Mouse (Mus musculus) heart, embryonic 16.5 days (tissue): ENCODE measurements around the gene Sash3. TPM values are rescaled to one million over a fixed set of nuclear protein-coding genes. Genes with fewer than 3 reads are reported as not detected.

Source experiments
- ATAC-seq: fragments of 200-750 bp; cut with Nextera tagmentation; replicated peaks from 2 replicates; pipeline ENCODE4 v1.8.0; 2017; ENCODE audit warnings: moderate number of reproducible peaks; ENCODE audit not compliant: insufficient read depth, low FRiP score; ENCODE audit errors: extremely low read depth
- H3K27ac ChIP-seq: fragments of 300-500 bp; sonication (generic); 2 replicates; pipeline ENCODE4 v1.5.1; 2014; ENCODE audit warnings: mild to moderate bottlenecking, low read length, control low read depth, moderate library complexity
- H3K27me3 ChIP-seq: fragments of 300-500 bp; sonication (generic); 2 replicates; pipeline ENCODE4 v1.6.1; 2014; ENCODE audit warnings: low read length, mixed read lengths; ENCODE audit not compliant: control insufficient read depth, insufficient read depth
- H3K36me3 ChIP-seq: fragments of 300-500 bp; sonication (generic); 2 replicates; pipeline ENCODE4 v1.6.1; 2014; ENCODE audit not compliant: control insufficient read depth, insufficient read depth
- H3K4me1 ChIP-seq: fragments of 300-500 bp; sonication (generic); 2 replicates; pipeline ENCODE4 v1.6.1; 2014; ENCODE audit warnings: low read length, mixed read lengths; ENCODE audit not compliant: control insufficient read depth, insufficient read depth
- H3K4me2 ChIP-seq: fragments of 300-500 bp; sonication (generic); 2 replicates; pipeline ENCODE4 v1.6.1; 2014; ENCODE audit warnings: low read depth, mild to moderate bottlenecking, control low read depth, low read length
- H3K4me3 ChIP-seq: fragments of 300-500 bp; sonication (generic); 2 replicates; pipeline ENCODE4 v1.5.1; 2014; ENCODE audit warnings: mild to moderate bottlenecking, control low read depth, low read length
- H3K9ac ChIP-seq: fragments of 300-500 bp; sonication (generic); 2 replicates; pipeline ENCODE4 v1.6.1; 2014; ENCODE audit warnings: low read length, control low read depth
- H3K9me3 ChIP-seq: fragments of 300-500 bp; sonication (generic); replicated peaks from 2 replicates; pipeline ENCODE4 v1.6.1; 2016; ENCODE audit warnings: low read length; ENCODE audit not compliant: control insufficient read depth
- WGBS: fragments of 180-500 bp; shearing (Covaris S2); extraction: QIAGEN DNeasy Blood & Tissue Kit; methylation state at CpG from one replicate; pipeline ENCODE4 v1.1.7; 2014; 5-methylcytosine and 5-hydroxymethylcytosine counted together
- polyA plus RNA-seq: library from polyadenylated mRNA; unstranded; fragments of >200 nt; fragmentation: Nextera tagmentation; extraction: Ambion mirVana; gene quantifications from 2 replicates; pipeline ENCODE4 v1.2.1, GENCODE M21; 2015

The Sash3 gene
- polyA plus RNA-seq, 1 experiment from 2014 or later: 22.3 TPM

DNA sequence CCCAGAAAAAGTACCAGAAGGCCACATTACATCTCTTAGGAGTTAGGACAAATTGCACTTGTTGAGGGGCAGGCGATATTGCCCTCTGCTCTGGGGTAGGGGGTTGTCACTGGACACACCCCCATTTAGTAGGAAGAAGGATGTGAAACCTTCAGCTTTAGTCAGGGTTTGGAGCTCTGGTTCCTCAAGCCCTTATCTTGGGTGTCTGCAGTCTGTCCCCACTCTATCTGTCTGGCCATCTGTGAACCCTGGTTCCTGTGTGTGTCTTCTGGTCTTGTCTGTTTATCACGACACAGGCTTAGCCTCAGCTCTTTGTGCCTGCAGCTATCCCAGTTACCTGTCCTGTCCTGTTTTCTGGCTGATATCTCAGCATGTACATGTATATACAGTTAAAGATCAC is 7.2 kb downstream of the Sash3 start:
- no peak for ATAC-seq
- no peaks in the 10 kb centered on the region for H3K36me3 ChIP-seq
- H3K4me1 ChIP-seq: peaks cover 6% of the 10 kb centered on the region
- no peaks in the 10 kb centered on the region for H3K9me3 ChIP-seq
- H3K4me3 ChIP-seq: no peak overlapping the region
- H3K9ac ChIP-seq: no peak overlapping the region
- H3K4me2 ChIP-seq: no peak overlapping the region
- no peak overlapping the region for H3K27ac ChIP-seq
- 69% methylated on average over 2 of the region's 2 CpGs for WGBS
- H3K27me3 ChIP-seq: 0 out of 2 replicates have a peak, but pooled peaks cover 2% of the 10 kb centered on the region

DNA sequence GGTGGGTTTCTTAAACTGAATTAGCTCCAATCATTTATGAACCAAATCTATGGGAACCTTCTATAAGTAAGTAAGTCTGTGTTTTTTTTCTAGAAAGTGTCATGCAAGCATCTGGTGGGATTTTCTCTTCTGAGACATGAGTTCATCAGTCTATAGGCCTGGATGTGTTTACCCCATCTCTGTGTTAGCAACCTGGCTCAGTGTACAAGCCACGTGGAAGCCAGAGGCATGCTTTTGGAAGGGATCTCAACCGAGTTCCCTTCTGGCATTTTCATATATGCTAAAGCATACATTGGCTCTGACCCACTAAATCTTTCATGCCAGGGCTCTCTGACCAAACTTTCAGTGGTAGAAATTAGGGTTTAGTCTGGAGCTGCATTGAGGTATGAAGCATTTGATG is 7.7 kb downstream of the Sash3 start:
- no peak for ATAC-seq
- H3K9me3 ChIP-seq: no peaks in the 10 kb centered on the region
- no peaks in the 10 kb centered on the region for H3K36me3 ChIP-seq
- H3K4me1 ChIP-seq: peaks cover 6% of the 10 kb centered on the region
- H3K4me3 ChIP-seq: no peak overlapping the region
- WGBS: 59% methylated on average over 2 of the region's 2 CpGs
- no peak overlapping the region for H3K27ac ChIP-seq
- H3K4me2 ChIP-seq: no peak overlapping the region
- H3K27me3 ChIP-seq: 0 out of 2 replicates have a peak, but pooled peaks cover 2% of the 10 kb centered on the region
- no peak overlapping the region for H3K9ac ChIP-seq

DNA sequence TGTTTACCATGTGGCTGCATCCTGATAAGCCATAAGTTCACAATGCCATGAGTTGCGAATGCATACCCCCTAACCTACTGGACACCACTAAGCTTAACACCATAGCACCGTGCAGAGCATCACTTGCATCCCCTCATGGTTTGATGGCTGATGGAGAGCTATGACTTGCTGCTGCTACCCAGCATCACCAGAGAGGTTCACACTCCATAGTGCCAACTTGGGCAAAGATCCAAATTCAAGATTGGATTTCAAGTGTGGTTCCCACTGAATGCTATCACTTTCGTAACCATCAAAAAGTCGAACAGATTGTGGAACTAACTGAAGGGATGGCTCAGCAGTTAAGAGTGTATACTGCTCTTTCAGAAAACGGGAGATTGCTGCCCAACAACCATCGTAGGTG is 9.3 kb downstream of the Sash3 start:
- 0 out of 2 replicates have a peak, but pooled peaks cover 2% of the 10 kb centered on the region for H3K27me3 ChIP-seq
- WGBS: 77% methylated on average over 6 of the region's 6 CpGs

DNA sequence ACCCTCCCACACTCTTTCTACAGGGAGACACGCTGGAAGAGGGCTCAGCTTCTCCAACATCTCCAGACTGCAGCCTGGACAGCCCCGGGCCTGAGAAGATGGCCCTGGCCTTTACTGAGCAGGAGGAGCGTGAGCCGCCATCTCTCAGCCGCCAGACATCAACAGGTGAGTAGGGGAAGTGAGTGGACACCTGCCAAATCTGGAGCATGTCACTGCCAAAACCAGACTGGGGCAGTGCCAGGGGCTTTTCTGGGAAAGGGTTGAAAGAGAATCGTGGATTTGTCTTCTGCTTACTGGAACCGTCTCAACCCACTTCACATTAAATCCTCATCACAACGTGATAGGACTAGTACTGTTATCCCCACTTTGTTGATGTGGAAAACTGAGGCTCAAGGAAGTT is 11.2 kb downstream of the Sash3 start:
- no peak overlapping the region for H3K9ac ChIP-seq

More for the DNA sequence above, 9.3 kb downstream of the Sash3 start:
- no peaks in the 10 kb centered on the region for H3K9me3 ChIP-seq
- no peak for ATAC-seq
- no peak overlapping the region for H3K9ac ChIP-seq
- H3K27ac ChIP-seq: no peak overlapping the region
- no peak overlapping the region for H3K4me2 ChIP-seq
- H3K36me3 ChIP-seq: no peaks in the 10 kb centered on the region
- peaks cover 6% of the 10 kb centered on the region for H3K4me1 ChIP-seq
- no peak overlapping the region for H3K4me3 ChIP-seq

DNA sequence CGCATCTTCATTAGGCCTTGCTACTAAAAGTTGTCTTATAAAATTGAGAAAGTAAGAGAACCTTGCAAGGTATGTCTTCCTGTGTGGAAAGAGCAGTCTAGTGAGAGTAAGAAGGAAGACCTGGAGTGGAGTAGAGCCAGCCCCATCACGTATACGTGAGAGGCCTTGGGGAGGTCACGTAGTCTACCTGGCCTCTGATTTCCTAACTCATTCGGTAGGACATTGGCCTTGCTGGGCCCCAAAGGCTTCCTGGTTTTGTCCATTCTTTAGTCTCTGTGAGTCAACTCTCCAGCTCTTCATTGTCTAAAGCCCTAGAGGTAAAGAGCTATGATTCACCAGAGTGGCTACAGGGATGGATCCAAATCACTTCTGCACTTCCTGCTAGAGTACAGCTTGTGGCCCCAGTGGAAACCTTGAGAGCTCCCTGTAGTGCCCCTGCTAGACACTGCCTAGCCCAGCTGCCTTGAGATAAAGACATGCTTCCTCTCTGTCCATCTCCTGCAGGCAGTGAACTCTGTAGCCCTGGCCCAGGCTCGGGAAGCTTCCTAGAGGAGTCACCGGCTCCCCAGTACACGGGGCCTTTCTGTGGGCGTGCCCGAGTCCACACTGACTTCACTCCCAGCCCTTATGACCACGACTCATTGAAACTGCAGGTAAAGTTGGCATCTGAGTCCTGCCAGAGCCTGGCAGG is 12.1 kb downstream of the Sash3 start:
- Histone ChIP-seq H3K27me3 (0 out of 2 replicates have a peak, but pooled peaks cover 2% of the 10 kb centered on the region), H3K4me1 (no peaks in the 10 kb centered on the region), H3K9ac (no peak overlapping the region), H3K4me3 (no peak overlapping the region), H3K27ac (no peak overlapping the region), H3K9me3 (no peaks in the 10 kb centered on the region), H3K4me2 (no peak overlapping the region), H3K36me3 (no peaks in the 10 kb centered on the region)
- 81% methylated on average over 11 of the region's 11 CpGs for WGBS
- no peak for ATAC-seq

More for the DNA sequence above, 11.2 kb downstream of the Sash3 start:
- no peak for ATAC-seq
- Histone ChIP-seq H3K4me1 (peaks cover 2% of the 10 kb centered on the region), H3K4me3 (no peak overlapping the region), H3K27ac (no peak overlapping the region), H3K4me2 (no peak overlapping the region), H3K36me3 (no peaks in the 10 kb centered on the region), H3K9me3 (no peaks in the 10 kb centered on the region), H3K27me3 (0 out of 2 replicates have a peak, but pooled peaks cover 2% of the 10 kb centered on the region)
- 65% methylated on average over 8 of the region's 8 CpGs for WGBS

DNA sequence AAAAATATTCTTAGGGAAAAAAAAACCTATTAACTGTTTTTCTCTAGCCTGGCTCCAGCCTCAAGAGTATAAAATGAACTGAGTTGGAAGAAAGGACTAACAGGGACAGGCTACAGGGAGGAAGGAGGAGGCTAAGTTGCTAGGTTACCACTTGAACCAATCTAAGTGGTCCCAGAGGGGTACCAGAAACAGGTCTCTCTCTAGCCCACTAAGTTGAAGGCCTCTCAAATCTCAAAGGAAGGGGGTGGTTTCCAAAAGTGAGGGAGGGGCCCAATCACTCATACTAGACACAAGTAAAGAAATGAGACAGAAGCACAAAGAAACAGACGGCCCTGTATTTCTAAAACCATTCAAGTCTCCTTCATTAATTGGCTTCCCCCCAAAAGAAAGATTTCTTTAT is 23.7 kb downstream of the Sash3 start:
- 79% methylated on average over 1 of the region's 1 CpGs for WGBS
- Histone ChIP-seq H3K4me3 (no peak overlapping the region), H3K9me3 (no peaks in the 10 kb centered on the region), H3K4me2 (no peak overlapping the region), H3K4me1 (no peaks in the 10 kb centered on the region), H3K27me3 (no peaks in the 10 kb centered on the region), H3K9ac (no peak overlapping the region), H3K36me3 (no peaks in the 10 kb centered on the region), H3K27ac (no peak overlapping the region)
- no peak for ATAC-seq

DNA sequence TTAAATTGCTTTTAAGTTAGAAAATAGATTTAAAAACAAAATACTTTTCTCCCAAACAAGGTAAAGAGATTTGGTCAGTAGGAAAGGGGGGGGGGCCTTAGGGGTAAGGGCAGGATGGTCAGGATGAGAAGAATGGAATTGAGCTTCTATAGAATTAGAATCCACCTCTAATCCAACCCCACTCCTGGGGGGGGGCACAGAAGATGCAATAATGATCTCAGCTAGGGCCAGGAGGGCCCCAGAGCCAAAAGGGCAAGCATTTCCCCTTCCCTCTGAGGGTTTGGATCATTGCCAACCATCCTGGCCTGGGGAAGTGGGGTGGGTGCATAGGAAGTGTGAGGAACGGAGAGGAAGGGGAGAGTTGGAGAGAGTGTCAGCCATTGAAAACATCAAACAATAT is 24.1 kb downstream of the Sash3 start:
- no peak overlapping the region for H3K9ac ChIP-seq
- H3K36me3 ChIP-seq: no peaks in the 10 kb centered on the region
- no peak for ATAC-seq
- no peaks in the 10 kb centered on the region for H3K9me3 ChIP-seq
- WGBS: 65% methylated on average over 1 of the region's 1 CpGs
- H3K27ac ChIP-seq: no peak overlapping the region
- no peaks in the 10 kb centered on the region for H3K4me1 ChIP-seq
- H3K4me3 ChIP-seq: no peak overlapping the region
- no peaks in the 10 kb centered on the region for H3K27me3 ChIP-seq
- no peak overlapping the region for H3K4me2 ChIP-seq

DNA sequence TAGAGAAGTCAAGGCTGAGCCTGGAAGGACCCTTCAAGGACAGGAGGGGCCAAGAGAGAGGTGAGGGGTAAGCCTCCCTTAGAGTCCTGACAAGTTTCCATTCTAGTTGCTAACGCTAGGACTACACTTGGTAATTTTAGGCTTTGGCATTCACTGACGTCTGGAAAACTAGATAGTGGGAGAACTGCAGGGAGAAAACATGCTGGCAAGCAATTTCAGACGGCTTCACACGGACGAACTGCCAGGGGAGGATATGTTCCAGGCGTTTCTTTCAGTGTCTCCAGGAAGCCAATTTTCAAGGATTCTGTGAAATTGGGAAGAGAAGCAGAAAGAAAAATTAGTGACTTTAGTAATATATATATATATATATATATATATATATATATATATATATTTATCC is 35.6 kb downstream of the Sash3 start:
- no peak overlapping the region for H3K4me3 ChIP-seq
- no peaks in the 10 kb centered on the region for H3K4me1 ChIP-seq
- H3K9me3 ChIP-seq: no peaks in the 10 kb centered on the region
- no peak overlapping the region for H3K4me2 ChIP-seq
- H3K9ac ChIP-seq: no peak overlapping the region
- no peak for ATAC-seq
- H3K27me3 ChIP-seq: no peaks in the 10 kb centered on the region
- H3K27ac ChIP-seq: no peak overlapping the region
- H3K36me3 ChIP-seq: no peaks in the 10 kb centered on the region
- 39% methylated on average over 6 of the region's 6 CpGs for WGBS

DNA sequence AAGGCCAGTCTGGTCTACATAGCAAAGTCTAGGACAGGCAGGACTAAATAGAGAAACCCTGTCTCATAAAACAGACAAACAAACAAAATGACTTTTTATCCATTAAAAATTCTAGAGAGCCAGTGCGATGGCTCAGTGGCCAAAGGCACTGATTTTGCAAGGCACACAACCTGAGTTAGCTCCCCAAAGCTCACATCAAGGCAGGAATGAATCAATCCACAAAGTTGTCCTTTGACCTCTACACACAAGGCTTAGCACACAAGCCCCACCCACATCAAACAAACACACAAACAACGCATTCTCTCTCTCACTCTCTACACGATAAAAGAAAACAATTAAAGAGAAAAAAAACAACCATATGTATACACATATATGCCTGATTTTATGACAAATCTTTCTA is 38.5 kb downstream of the Sash3 start:
- Histone ChIP-seq H3K9ac (no peak overlapping the region), H3K36me3 (no peaks in the 10 kb centered on the region), H3K4me2 (no peak overlapping the region), H3K27me3 (no peaks in the 10 kb centered on the region), H3K9me3 (no peaks in the 10 kb centered on the region), H3K4me1 (no peaks in the 10 kb centered on the region), H3K4me3 (no peak overlapping the region), H3K27ac (no peak overlapping the region)
- ATAC-seq: no peak
- 84% methylated on average over 3 of the region's 3 CpGs for WGBS
